Mouse (Mus musculus): ENCODE measurements around the gene Sptb. TPM values are rescaled to one million over a fixed set of nuclear protein-coding genes. Genes with fewer than 3 reads are reported as not detected.
A peak's percentile ranks its signal among the peaks of the same experiment; 100 is the strongest.

Sptb gene
- 100 to 1,000 TPM; 121 to 125 TPM for total RNA-seq (2021)
- long read RNA-seq, experiment 1, full-length matches to known transcripts: 2 of 38 reads
- long read RNA-seq, experiment 1, partial matches to known transcripts: 6 of 38 reads
- long read RNA-seq, experiment 1, other reads (novel, unspliced or antisense): 30 of 38 reads
- long read RNA-seq, experiment 2, full-length matches to known transcripts: 3 of 80 reads
- long read RNA-seq, experiment 2, partial matches to known transcripts: 25 of 80 reads
- long read RNA-seq, experiment 2, other reads (novel, unspliced or antisense): 52 of 80 reads

DNA sequence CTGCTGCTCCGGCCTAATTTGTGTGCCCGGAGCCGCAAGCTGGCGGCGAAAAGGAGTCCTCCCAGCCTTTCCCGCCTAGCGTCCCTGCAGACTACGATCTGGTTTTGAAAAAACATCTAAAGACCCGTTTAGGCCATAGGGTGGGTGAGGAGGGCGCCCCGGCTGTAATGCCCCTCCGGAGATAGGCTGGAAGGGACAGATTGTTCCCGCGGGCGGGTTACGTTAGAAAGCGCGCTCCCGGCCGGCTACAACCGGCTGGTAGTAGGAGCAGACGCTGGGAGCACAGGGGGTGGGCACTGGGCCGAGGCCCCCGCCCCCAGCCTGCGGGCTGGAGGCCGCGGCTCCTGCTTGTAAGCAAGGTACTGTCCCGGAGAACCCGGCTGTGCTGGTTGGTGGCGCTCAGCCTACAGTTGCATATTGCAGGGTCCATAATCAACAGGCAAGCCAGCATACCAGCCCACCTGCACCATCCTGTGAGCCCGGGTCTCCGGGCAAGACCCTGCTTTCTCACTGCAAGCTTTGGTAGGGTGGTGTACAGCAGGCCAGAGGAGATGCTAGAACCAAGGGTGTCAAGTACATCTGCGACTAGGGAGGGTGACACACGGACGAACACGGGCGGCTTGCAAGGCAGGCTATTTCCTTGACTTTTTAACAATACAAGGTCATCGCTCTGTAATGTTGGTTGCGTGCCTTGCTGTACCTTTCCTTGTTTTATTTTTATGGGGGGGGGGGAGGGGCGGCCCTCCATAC lies at the start of gene Sptb:
Gene Sptb, minus strand, starts transcription at position 197 of the 750 bp plus-strand sequence.
- peak; percentile 67 for DNase-seq

GRCm38 (mm10) chr12:76752652-76753318 lies 42.4 kb upstream of the Sptb start:
- DNase-seq: no peak

- no peak for DNase-seq
These were observed 40.6 kb upstream of the Sptb start for GRCm38 (mm10) chr12:76750866-76751459.

GRCm38 (mm10) chr12:76727955-76728354 lies 17.6 kb upstream of the Sptb start:
- no peak for DNase-seq

- no peak for DNase-seq
These were observed 11.7 kb upstream of the Sptb start for GRCm38 (mm10) chr12:76722026-76722425.

DNA sequence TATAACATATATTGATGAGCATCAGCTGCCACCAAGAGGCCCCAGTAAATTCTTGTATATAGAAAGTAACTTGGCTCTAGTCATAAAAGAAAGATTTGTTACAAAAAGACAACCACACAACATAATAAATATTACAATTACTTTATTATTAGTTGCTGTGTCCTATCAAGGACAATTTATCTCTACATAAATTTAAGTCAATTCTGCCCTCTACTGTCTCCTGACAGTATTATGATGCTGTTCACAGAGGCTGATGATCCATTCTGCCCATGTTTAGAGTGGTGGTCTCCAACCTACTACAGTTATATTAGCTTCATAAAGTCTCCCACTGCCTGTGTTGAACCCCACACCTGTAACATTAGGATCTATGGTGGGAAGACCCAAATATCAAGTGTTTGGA lies 10.2 kb upstream of the Sptb start:
- DNase-seq: no peak

DNA sequence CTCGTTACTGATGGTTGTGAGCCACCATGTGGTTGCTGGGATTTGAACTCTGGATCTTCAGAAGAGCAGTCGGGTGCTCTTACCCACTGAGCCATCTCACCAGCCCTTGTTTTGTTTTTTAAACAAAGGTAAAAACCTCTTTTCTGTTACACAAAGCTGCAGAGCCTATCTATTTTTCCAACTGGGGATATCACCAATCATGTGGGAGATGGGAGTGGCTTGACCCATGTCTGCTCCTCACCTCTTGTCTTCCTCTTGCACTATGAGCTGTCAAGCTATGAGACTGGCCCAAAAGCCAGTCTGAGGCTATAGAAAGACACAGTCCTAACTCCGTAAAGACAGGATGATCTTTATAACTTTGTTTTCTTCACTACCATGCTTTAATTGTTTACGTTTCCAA lies 8.0 kb upstream of the Sptb start:
- no peak for DNase-seq

DNA sequence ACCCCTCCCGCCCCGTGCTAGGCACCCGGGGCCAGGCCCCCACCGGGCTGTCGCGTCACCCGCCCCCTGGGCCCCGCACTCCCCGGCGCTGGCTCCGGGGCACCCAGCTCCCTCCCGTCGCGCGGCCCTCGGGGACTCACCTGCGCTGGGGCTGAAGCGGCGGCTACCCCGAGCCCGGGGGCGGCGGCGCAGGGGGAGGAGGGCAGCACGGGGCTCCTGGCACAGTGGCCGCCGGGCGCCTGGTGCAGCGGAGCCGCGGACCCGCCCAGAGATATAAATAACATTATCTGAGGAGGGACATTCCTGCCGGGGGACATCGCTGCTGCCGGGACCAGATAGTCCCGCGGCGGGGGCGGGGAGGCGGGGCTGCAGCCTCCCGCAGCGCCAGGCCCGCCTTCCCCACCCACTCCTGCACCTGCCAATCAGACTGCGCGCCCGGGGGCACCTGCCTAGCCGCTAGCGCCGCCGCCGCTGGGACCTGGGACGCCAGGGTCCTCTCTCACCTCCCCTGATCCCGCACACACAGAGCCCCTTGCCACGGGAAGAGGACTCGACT lies 474 bp downstream of the Sptb start:
- DNase-seq: peak; percentile 90

DNA sequence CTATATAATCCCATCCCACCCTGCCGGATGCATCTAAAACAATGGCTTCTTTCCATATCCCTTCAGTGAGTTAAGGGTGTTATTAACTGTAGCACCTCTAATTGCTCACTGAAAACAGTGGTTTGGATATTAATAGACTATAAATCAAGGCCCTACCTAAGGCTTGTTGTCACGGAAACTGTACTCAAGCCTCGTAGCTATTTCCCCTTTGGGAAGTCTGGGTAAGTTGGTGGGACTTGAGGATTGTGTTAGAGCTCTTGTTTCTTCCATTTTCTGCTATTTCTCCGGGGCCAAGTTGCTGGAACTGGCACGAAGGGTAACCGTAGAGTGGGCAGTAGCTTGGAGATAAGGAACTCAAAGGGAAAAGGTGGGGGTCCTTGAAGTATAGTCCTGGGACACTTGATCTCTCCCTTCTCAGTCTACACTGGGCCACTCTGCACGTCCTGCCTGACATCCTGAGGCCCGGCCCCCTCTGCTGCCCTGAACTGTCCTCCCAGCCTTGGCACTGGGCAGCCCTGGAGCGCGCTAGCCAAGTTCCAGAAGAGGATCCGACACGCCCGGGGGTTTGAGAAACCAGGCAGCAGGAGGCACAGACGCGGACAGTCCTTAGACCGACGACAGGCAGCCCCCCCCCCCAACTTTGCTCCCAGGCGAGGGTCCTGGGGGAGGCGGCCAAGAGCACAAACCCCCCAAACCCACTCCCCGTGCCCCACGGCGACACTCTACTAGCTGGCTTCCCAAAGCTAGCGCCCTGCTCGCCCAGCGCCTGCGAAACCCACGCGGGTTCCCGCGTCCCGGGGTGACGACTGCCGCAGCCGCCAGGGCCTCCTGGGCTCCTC lies 1.2 kb downstream of the Sptb start:
- DNase-seq: peak; percentile 83

GRCm38 (mm10) chr12:76708181-76708580 lies 2.2 kb downstream of the Sptb start:
- no peak for DNase-seq

GRCm38 (mm10) chr12:76696380-76696935 lies 13.9 kb downstream of the Sptb start:
- DNase-seq: no peak

DNA sequence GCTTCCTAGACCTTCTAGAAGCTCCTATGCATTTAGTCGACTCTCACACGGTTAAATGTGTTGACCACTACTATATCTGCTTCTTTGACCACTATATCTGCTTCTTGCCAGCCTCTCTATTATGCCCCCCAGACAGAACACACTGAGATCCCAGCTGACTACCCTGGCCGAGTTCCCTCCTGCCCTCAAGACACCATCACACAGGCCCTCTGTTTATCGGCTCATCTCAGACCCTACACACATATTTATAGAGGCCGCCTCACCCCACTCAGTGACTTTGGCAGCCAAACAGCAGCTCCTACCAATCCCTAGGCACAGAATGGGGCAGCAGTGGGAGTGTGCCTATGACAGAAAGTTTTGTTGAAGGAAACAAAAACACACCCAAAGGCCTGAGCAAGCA lies 14.6 kb downstream of the Sptb start:
- DNase-seq: no peak

GRCm38 (mm10) chr12:76694801-76695505 lies 15.4 kb downstream of the Sptb start:
- peak; percentile 42 for DNase-seq

DNA sequence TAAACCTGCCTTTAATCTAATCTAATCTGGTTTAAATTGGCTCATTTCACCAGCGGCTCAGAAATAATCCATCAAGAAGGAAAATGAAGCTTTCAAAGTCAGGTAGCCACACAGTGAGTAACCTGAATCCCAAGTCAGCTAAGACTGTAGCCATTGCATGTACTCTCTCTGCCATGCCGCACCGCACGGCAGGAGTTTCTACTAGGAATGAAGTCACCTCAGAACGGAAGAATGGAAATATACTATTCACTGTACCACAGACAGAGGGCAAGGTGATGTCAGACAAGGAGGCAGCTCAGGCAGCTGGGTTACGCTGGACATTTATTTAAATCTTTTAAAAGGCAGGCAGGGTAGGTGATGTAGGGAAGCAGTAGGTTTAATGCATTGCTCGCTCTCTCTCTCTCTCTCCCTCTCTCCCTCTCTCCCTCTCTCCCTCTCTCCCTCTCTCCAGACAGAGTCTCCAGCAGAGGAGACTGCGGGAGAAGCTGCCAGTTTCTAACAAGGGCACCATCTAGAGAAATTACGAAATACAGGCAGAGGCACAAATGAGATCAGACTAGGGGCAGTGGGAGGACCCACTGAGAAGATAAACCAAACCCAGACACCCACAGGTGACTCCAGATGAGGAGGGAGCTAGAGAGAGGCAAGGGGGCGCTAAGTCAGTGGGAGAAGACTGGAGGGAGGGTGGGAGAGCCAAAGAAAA lies 22.7 kb downstream of the Sptb start:
- no peak for DNase-seq

GRCm38 (mm10) chr12:76685647-76686046 lies 24.7 kb downstream of the Sptb start:
- no peak for DNase-seq

DNA sequence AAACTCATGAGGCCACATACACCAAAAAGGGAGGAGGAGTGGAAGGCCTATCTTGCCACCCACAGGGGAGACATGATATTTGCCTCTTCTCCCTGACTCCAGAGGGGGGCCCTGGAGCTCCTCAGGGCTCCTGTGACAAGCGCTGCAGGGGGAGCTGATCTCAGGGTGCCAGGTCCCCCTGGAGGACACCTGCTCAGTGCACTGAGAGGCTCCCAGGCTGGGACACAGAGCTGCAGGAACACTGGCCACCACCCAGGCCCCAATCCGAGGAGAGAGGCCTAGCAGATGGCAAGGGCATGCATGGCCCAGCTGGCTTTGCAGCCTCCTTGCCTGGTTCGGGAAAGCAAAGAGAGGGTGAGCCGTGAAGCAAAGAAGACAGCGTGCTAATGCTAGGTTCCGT lies 25.9 kb downstream of the Sptb start:
- DNase-seq: peak; percentile 72

GRCm38 (mm10) chr12:76681937-76682336 lies 28.4 kb downstream of the Sptb start:
- no peak for DNase-seq

DNA sequence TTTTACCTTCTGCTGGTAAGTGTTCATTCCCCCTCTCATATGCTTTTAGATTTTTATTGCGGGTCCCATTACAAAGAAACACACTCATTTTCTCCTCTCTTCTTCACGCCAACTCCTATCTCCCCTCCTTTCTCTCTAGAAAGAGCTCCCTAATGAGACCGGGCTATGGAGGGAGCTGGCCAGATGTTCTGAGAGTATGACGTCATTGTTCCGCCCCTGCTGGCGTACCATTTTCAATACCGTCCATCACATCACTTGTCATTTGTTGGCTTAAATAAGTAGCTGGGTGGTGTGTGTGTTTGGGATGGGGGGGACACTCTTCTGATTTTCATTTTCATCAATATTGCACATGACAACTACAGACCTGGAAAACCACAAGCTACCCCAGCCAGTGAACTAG lies 33.3 kb downstream of the Sptb start:
- DNase-seq: no peak

GRCm38 (mm10) chr12:76676477-76676876 lies 33.9 kb downstream of the Sptb start:
- no peak for DNase-seq

GRCm38 (mm10) chr12:76675364-76675763 lies 35.0 kb downstream of the Sptb start:
- no peak for DNase-seq

Measured in gastrocnemius, postnatal 25 days (tissue).